Mouse (Mus musculus) liver, embryonic 14 days (tissue): ENCODE results near the gene Sfrp2. TPM values are rescaled to one million over a fixed set of nuclear protein-coding genes. Genes with fewer than 3 reads are reported as not detected.

Source experiments
- polyA plus RNA-seq: library from polyadenylated mRNA; depleted of rRNA; stranded (reverse); fragments of >200 nt; gene quantifications from 2 replicates; pipeline ENCODE4 v1.2.3, GENCODE M21; 2012; rRNA removed

The Sfrp2 gene
- polyA plus RNA-seq, result 0.83 and 4.2 TPM in 2 replicates

GRCm38 (mm10) chr3:83765871-83766725 is at the start of gene Sfrp2:
Sfrp2 (plus strand) TSS chr3:83766321.

Other genes with a start within 250 kb of the Sfrp2 start
- gene Tlr2, start 75.4 kb downstream of the Sfrp2 start, polyA plus RNA-seq, result 1.1 and 1.5 TPM in 2 replicates